Mouse (Mus musculus) cerebellum, postnatal 4 days (tissue): ENCODE results near the gene Cmtm5.
"Not testable (repeated sequence)": the region's sequence is repeated elsewhere in the genome, so short reads cannot be mapped to it uniquely, and the experiment has no call there.

Experiments used
- DNase-seq, 2 experiments: peaks; one replicate each; pipeline ENCODE4 v3.0.0; 2022; ENCODE audit warnings: low spot score in 2 of 2, mixed read lengths in 1 of 2

Gene Cmtm5

DNA sequence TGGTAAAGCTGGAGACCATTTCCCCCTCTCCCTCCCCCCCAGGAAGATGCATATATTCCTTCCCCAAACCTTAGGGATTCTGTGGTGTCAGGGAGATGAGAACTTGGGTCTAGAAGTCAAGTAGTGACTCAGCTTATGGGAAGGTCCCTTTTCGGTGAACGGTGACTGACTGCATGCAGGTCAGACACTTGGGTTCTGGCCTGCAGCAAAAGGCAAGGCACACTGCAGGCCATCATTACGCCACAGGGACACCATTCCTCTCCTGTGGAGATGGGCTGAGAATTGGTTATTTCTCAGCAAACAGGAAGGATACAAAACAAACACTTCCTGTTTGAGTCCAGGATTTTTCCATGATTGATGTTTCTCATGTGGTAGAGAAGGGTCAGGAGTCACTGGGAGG is 23.1 kb downstream of the Cmtm5 start:
- DNase-seq = no peak

DNA sequence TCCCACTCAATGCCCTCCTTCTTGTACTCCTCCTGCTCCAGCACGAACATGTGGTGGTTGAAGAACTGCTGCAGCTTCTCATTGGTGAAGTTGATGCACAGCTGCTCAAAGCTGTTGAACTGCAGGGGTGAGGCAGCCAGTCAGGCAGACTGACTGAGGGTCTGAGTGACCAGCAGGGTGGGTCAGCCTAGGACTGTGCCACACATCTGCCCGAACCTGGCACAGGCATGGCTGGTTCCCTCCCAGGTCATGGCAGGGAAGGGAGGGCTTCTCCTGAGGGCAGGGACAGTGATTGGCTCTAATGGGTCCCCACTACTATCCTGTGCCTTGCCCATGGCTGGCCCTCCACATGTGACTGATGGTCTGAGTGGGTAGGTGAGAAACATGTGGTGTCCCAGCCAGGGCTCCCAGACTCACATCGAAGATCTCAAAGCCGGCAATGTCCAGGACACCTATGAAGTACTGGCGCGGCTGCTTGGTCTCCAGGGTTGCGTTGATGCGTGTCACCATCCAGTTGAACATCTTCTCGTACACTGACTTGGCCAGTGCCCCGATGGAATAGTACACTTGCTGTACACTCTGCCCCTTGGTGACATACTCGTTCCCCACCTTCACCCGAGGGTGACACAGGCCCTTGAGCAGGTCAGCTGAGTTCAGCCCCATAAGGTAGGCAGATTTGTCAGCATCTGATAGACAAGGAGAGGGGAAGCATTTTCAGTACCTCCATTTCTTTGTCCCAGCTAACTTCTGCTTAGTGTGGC is 24.0 kb downstream of the Cmtm5 start:
- DNase-seq = not testable (repeated sequence)

DNA sequence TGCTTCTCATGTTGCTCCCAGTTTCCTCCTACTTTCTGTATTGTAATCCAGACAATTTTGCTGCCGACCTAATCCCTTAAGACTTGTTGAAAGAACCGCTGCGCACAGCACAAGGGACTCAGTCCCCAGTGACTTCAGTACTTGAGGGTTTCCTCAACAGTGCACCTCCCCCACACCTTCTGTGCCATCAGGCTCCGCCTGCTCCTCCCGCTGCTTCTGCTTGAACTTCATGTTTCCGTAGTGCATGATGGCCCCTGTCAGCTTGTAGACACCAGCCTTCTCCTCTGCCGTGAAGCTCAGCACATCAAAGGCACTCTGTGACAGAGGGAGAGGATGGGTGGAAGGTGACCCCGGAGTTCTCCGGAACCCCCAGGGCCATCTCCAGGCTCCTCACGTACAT is 24.7 kb downstream of the Cmtm5 start:
- no peak for DNase-seq

DNA sequence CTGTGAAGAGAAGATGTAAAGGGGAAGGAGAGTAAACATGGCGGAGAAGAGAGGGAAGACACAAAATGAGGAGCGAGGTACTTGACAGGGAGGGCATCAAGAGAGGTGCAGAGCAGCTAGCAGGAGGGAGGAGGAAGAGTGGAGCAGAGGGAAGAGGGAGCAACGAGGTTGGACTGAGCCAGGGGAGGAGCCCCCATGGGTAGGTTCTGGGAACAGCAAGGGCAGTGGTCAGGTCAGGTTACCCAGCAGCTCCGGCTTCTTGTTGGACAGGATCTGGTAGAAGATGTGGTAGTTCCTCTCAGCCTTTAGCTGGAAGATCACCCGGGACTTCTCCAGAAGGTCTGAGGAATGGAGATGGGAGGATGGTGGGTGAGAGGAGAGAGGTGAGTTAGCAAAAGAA is 25.4 kb downstream of the Cmtm5 start:
- DNase-seq = no peak

DNA sequence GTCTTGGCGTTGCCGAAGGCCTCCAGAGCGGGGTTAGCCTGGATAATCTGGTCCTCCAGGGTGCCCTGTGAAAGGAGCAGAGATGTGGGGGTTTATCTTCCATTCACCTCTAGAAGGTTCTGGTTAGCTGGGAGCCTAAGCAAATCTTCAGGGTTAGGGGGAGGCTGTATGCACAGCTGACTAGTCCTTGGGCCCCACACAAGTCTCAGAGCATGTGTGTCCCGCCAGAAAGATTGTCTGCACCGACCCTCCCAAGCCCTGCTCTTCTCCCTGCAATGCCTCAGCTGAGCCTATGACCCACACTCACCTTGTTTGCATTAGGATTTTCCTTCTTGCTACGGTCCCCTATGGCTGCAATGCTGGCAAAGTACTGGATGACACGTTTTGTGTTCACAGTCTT is 26.7 kb downstream of the Cmtm5 start:
- DNase-seq = no peak

DNA sequence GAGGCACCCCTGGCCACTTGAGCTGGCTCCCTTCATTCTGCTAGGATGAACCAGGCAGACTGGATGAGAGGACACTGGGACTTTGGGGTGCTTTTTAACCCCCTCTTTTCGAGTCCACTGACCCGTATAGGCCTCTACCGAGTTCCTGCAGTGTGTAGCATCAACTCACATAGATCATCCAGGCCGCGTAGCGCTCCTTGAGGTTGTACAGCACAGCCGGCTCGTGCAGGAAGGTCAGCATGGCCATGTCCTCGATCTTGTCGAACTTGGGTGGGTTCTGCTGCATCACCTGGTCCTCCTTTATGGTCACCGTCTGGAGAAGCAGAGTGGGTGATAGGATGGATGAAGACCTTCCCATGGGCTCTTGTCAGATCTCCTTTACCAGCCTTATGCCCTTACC is 27.7 kb downstream of the Cmtm5 start:
- no peak for DNase-seq

DNA sequence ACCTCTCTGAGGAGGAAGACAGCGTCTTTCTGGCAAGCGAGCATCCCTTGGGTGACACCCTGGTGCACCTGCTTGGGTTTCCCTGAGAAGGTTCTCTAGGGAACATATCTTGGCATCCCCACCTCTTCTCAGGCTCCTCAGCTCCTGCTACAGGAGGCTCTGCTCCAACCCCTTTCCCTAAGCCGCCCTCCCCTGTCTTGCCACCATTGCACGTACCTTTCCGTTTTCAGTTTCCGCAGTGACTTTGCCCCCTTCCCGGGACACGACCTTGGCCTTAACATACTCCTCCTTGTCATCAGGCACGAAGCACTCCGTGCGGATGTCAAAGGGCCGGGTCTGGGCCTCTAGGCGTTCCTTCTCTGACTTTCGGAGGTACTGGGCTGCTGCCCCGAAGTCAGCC is 29.0 kb downstream of the Cmtm5 start:
- DNase-seq = no peak

DNA sequence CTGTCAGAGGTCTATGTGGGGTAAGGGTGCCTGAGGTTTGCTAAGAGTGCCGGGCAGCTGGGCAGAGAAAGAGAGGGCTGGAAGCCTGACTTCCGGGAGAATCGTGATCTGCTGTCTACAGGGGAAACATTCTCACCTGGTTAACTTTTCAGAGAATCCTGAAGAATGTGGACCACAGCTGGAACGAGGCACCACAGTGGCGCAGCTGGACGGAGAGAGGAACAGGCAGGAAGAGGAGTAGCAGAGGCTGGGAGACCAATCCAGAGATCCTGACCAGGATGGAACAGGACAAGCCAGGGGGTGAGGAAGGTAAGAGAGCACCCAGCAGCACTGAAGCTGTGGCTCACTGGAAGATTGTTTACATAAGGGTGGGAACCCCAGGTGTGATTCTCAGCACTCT is 29.6 kb downstream of the Cmtm5 start:
- DNase-seq = no peak

DNA sequence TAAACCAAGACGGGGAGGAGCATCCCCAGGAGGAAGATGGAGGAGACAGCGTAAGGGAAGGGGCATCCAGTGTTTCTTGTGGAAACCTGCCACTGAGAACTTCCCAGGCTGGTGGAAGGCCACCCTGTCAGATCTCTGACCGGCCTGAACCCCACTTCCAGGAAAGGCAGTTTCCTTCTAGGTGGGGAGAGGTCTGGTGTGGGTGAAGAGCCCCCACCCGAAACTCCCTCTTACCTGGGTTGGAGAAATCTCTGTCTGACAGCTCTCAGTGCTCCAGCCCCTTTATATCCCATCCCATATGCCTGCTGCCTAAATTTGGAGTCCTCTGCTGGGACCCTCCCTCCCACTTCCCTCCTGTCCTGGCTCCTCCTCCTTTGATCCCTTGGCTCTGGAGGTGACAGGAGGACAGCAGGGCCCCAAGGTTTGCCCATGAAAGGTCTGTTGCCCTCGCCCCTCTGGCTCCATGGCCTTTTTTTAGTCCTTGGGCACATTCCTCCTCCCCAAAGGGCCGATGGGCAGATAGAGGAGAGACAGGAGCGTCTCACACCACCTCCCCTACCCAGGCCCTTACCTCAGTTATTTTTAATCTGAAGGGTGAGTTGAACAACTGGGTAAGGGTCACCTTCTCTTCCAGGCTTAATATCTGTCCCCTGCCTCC is 30.4 kb downstream of the Cmtm5 start, which contains the start of gene Myh6:
TSS of gene Myh6 (minus strand) at position 608 of the 658 bp plus-strand sequence.
- no peak for DNase-seq

DNA sequence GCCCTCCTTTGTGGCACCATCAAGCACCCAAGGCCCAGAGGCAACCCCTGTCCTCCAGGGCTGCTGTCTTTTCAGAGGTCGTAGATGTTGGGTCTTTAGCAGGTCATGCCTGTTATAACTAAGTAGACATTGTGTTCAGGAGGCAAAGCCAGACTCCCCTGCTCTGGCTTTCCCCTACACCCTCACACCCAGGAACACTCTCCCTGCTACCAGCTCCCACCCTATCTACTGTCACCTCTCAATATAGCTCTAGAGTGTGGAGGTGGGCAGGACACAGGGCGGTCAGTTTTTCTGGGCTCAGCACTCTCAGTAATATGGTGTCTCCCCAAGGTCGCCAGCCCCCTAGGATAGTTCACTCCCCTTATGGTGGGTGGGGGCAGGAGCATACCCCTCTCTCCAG is 31.8 kb downstream of the Cmtm5 start:
- no peak for DNase-seq

DNA sequence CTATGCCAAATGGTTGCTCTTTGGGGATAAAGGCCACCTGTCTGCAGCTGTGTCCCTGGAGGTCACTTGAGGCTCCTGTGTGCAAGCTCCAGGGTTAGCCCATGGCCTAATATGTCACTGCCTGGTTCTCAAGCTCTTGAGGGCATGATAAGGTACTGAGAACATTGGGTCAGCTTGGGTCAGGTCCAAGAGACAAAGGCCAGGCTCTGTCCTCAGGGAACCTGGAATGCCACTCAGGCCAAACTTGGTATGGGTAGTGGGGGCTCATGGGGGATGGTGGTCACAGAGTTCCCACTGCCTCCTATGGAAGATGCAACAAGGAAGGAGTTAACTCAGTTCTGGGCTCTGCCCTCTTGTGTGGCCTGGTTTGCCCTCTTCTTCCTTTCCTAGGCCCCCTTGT is 32.3 kb downstream of the Cmtm5 start:
- no peak for DNase-seq

DNA sequence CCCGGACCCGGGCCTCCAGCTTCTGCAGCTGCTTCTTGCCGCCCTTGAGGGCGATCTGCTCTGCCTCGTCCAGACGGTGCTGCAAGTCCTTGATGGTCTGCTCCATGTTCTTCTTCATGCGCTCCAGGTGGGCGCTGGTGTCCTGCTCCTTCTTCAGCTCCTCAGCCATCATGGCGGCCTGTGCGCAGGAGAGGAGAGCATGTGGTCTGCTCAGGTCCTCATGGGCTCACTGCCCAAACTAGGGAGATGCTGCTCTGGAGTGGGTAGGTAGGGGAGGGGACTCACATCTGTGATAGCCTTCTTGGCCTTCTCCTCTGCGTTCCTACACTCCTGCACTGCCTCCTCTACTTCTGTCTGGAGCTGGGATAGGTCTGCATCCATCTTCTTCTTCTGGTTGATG is 36.7 kb downstream of the Cmtm5 start:
- not testable (repeated sequence) for DNase-seq

DNA sequence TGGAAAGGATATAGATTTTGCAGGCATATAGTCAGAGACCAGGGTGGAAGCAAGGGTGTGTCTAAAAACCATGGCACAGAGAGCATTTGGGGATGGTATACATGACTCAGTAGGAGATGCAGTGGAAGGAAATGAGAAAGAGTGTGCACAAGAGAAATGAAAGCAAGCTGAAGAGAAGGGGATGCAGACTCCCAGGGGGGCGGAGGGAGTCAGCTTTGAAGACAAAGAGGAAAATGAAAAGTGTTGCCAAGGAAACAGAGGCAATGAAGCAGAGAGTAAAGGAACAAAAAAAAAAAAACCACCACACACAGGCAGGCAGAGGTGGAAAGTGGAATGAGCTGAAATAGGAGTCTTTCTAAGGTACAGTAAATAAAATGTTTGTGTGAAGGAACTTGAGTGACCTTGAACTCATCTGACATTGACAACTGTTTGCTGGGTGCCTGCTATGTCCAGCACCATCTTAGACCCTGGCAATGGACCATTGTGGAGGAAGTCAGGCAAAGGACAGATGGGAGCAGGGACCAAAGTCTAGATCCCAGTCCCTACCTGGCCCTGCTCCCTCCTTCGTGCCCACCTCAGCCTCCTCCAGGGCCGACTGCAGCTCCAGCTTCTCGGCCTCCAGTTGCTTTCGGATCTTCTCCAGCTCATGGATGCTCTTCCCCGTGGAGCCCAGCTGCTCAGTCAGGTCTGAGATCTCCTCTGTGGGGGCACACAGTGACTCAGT is 38.2 kb downstream of the Cmtm5 start:
- DNase-seq = no peak

DNA sequence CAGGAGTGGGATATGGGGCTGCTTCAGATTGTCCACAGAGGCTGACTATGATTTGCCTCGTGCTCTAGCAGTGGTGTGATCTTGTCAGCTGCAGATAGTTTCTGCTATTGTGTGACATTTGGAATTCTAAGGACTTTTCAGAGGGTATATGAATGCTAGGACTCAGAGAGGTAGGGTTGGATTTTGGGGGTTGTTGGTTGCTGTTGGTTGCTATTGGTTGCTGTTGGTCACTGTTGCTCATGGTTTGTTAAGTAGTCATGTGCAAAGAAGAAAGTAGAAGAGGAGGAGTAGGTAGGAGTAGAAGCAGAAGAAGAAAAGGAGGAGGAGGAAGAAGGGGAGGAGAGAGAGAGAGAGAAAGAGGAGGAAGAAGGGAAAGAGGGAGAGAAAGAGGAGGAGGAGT is 40.6 kb downstream of the Cmtm5 start, which contains the start of gene Gm17428:
TSS of gene Gm17428 (plus strand) at position 301 of the 400 bp plus-strand sequence.
- no peak for DNase-seq

DNA sequence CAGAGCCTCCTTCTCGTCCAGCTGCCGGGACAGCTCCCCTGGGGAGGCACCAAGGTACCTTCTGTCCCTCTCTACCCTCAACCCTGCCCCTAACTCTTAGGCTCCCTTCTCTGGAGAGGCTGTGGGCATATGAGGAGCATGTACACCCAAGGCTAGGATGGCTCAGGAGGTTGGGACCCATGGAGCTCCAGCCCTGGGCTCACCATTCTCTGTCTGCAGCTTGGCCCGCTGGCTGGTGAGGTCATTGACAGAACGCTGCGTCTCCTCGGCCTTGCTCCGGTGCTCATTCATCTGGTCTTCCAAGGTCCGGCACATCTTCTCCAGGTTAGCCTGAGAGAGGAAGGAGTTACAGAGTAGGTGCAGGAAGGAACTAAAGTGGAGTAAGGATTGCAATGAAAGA is 42.6 kb downstream of the Cmtm5 start:
- DNase-seq = no peak

DNA sequence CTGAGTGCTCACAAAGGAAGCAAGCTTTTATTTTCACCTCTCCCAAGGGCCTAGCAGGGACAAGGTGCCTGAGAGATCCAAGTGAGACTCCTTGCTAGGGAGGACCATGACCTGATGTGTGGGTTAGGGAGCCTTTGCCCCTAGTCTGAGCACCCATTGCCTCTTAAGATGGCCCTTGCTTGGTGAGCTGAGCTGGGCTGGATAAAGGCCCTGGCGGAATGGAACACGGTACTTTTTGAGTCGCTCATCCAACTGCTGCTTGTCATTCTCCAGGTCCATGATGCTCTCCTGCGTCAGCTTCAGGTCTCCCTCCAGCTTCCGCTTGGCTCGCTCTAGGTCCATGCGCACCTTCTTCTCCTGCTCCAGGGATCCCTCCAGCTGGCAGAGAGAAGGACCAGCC is 45.9 kb downstream of the Cmtm5 start:
- no peak for DNase-seq

DNA sequence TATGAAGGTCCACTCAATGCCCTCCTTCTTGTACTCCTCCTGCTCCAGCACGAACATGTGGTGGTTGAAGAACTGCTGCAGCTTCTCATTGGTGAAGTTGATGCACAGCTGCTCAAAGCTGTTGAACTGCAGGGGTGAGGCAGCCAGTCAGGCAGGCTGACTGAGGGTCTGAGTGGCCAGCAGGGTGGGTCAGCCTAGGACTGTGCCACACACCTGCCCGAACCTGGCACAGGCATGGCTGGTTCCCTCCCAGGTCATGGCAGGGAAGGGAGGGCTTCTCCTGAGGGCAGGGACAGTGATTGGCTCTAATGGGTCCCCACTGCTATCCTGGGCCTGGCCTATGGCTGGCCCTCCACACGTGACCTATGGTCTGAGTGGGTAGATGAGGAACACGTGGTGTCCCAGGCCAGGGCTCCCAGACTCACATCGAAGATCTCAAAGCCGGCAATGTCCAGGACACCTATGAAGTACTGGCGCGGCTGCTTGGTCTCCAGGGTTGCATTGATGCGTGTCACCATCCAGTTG is 52.4 kb downstream of the Cmtm5 start:
- not testable (repeated sequence) for DNase-seq
